In the genomic region with DNA sequence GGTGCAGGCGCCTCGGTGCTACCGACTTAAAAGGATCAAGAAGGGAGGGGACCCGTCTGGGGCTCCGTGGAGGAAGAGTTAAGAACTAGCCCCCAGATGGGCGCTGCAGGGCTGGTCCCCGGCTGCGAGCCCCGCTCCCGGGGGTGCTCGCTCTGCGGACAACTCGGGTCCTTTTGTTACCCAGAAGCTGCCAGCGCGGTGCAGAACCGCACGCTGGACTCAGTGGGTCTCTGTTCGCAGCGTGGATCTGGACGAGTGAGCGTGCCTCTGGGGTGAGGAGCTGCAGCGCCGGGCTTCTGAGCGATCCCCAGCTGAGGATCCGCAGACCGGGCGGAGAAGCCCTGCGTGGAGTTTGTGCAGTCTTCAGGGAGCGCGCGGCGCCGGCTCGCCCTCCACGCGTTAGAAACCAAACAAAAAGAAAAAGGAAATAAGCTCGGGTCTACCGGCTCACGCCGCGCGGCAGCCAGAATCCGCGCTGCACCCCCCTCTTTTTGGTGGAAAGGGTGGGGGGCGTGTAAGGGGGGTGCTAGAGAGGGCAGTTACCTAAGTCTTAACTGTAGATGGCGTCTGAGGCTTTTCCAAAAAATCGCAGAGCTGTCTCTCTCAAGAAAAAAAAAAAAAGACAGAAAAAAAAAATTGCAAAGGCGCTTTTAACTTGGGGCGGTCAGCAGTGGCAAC, we compare ENCODE assay signal across 8 mouse cellular contexts. TPM values are rescaled to one million over a fixed set of nuclear protein-coding genes. Genes with fewer than 3 reads are reported as not detected.
A peak's percentile ranks its signal among the peaks of the same experiment; 100 is the strongest.
DNase-seq lines count a peak whose midpoint lies in the region; ATAC-seq and TF ChIP-seq lines count a peak whose summit lies in the region.

No protein-coding gene starts in this region.

- H3K9ac ChIP-seq in heart, embryonic 14.5 days (ENCODE audit: low read length) = peak overlapping the region; percentile 88
- H3K9ac ChIP-seq in kidney, embryonic 16.5 days (replicated peaks; ENCODE audit: low read length) = peak overlapping the region; percentile 96
- peak overlapping the region; percentile 67 for H3K9ac ChIP-seq in liver, postnatal 0 days (replicated peaks)
- H3K9ac ChIP-seq in neural tube, embryonic 13.5 days = peak overlapping the region; percentile 99
- H3K9ac ChIP-seq in stomach, postnatal 0 days (ENCODE audit: low read length) = peak overlapping the region; percentile 80

- H3K4me3 ChIP-seq in forebrain, embryonic 10.5 days = peak overlapping the region; percentile 80
- peak overlapping the region; percentile 67 to 77 for H3K4me3 ChIP-seq in heart, embryonic 14.5 days (ENCODE audit: control insufficient read depth in 1 of 2, insufficient read depth in 1 of 2, low read depth in 1 of 2, low read length in 2 of 2)
- H3K4me3 ChIP-seq in kidney, embryonic 16.5 days (ENCODE audit: low read length) = peak overlapping the region; percentile 69
- peak overlapping the region; percentile 67 for H3K4me3 ChIP-seq in liver, postnatal 0 days (ENCODE audit: low read depth, low read length)
- H3K4me3 ChIP-seq in neural tube, embryonic 13.5 days = peak overlapping the region; percentile 86
- H3K4me3 ChIP-seq in stomach, postnatal 0 days (ENCODE audit: low read depth, low read length) = peak overlapping the region; percentile 76

- DNase-seq in A20 (ENCODE audit: low read depth, low spot score) = peak; percentile 91
- DNase-seq in adrenal gland, adult 18-20 months (ENCODE audit: low spot score in 2 of 2) = peak; percentile 58 to 60
- peak; percentile 70 for DNase-seq in forebrain, embryonic 10.5 days (ENCODE audit: extremely low spot score, low spot score)
- DNase-seq in liver, postnatal 0 days = peak; percentile 38
- DNase-seq in stomach, postnatal 0 days (ENCODE audit: low spot score) = peak; percentile 48

- TF ChIP-seq CTCF in liver, postnatal 0 days (IDR thresholded peaks at IDR 0.05; ENCODE audit: low read depth) = peak; percentile 40
- peak; percentile 67 for TF ChIP-seq CTCF in stomach, postnatal 0 days (IDR thresholded peaks at IDR 0.05; ENCODE audit: low read depth)

- WGBS in forebrain, embryonic 10.5 days = under 1% methylated on average over 49 of the region's 49 CpGs
- under 1% methylated on average over 49 of the region's 49 CpGs for WGBS in heart, embryonic 14.5 days
- WGBS in kidney, embryonic 16.5 days = 1% methylated on average over 44 of the region's 49 CpGs
- WGBS in liver, postnatal 0 days (ENCODE audit: insufficient replicate concordance) = 1% methylated on average over 49 of the region's 49 CpGs
- under 1% methylated on average over 49 of the region's 49 CpGs for WGBS in neural tube, embryonic 13.5 days
- WGBS in stomach, postnatal 0 days = under 1% methylated on average over 49 of the region's 49 CpGs

- H3K9me3 ChIP-seq in forebrain, embryonic 10.5 days = no peaks in the 10 kb centered on the region
- H3K9me3 ChIP-seq in heart, embryonic 14.5 days (ENCODE audit: control insufficient read depth, low read length) = no peaks in the 10 kb centered on the region
- H3K9me3 ChIP-seq in kidney, embryonic 16.5 days (ENCODE audit: low read length) = no peaks in the 10 kb centered on the region
- H3K9me3 ChIP-seq in liver, postnatal 0 days (ENCODE audit: low read length) = no peaks in the 10 kb centered on the region
- no peaks in the 10 kb centered on the region for H3K9me3 ChIP-seq in neural tube, embryonic 13.5 days
- H3K9me3 ChIP-seq in stomach, postnatal 0 days (ENCODE audit: control insufficient read depth, low read length) = no peaks in the 10 kb centered on the region

- peak overlapping the region; percentile 80 for H3K4me2 ChIP-seq in heart, embryonic 14.5 days (ENCODE audit: low read length)
- H3K4me2 ChIP-seq in kidney, embryonic 16.5 days (replicated peaks; ENCODE audit: low read depth, low read length) = peak overlapping the region; percentile 74
- peak overlapping the region; percentile 90 for H3K4me2 ChIP-seq in liver, postnatal 0 days (ENCODE audit: low read depth, low read length)
- peak overlapping the region; percentile 78 for H3K4me2 ChIP-seq in neural tube, embryonic 13.5 days
- peak overlapping the region; percentile 90 for H3K4me2 ChIP-seq in stomach, postnatal 0 days (replicated peaks; ENCODE audit: low read depth)

- ATAC-seq in heart, embryonic 14.5 days (ENCODE audit: insufficient number of reproducible peaks, insufficient read depth, low FRiP score, low read depth) = peak; percentile 13; the same call in 1 of the 2 replicates
- ATAC-seq in kidney, embryonic 16.5 days (ENCODE audit: low FRiP score, low TSS enrichment) = peak; percentile 30
- ATAC-seq in liver, postnatal 0 days = no peak
- ATAC-seq in neural tube, embryonic 13.5 days (ENCODE audit: low read depth) = peak; percentile 50
- peak; percentile 16; the same call in 1 of the 2 replicates for ATAC-seq in stomach, postnatal 0 days (ENCODE audit: low FRiP score, low TSS enrichment)

- TF ChIP-seq EP300 in liver, postnatal 0 days (IDR thresholded peaks at IDR 0.05; ENCODE audit: low read depth) = no peak
- no peak for TF ChIP-seq EP300 in stomach, postnatal 0 days (optimal IDR thresholded peaks at IDR 0.05)

- peaks cover 41% of the 10 kb centered on the region for H3K4me1 ChIP-seq in forebrain, embryonic 10.5 days
- peaks cover 9 to 30% of the 10 kb centered on the region in 2 experiments for H3K4me1 ChIP-seq in heart, embryonic 14.5 days (ENCODE audit: control insufficient read depth in 2 of 2, insufficient read depth in 2 of 2, low read length in 2 of 2)
- H3K4me1 ChIP-seq in kidney, embryonic 16.5 days (ENCODE audit: insufficient read depth, low read length) = peaks cover 23% of the 10 kb centered on the region
- H3K4me1 ChIP-seq in liver, postnatal 0 days (ENCODE audit: insufficient read depth) = peaks cover 5% of the 10 kb centered on the region
- peaks cover 32% of the 10 kb centered on the region for H3K4me1 ChIP-seq in neural tube, embryonic 13.5 days (replicated peaks)
- no peaks in the 10 kb centered on the region for H3K4me1 ChIP-seq in stomach, postnatal 0 days (replicated peaks; ENCODE audit: control insufficient read depth, insufficient read depth)

- H3K27ac ChIP-seq in forebrain, embryonic 10.5 days = peak overlapping the region; percentile 94
- peak overlapping the region; percentile 97 to 98 for H3K27ac ChIP-seq in heart, embryonic 14.5 days (replicated peaks in 1 of 2; ENCODE audit: control insufficient read depth in 1 of 2, insufficient read depth in 1 of 2, low read depth in 2 of 2, low read length in 2 of 2)
- peak overlapping the region; percentile 96 for H3K27ac ChIP-seq in kidney, embryonic 16.5 days (ENCODE audit: low read length)
- peak overlapping the region; percentile 64 for H3K27ac ChIP-seq in liver, postnatal 0 days (ENCODE audit: low read depth)
- peak overlapping the region; percentile 99 for H3K27ac ChIP-seq in neural tube, embryonic 13.5 days (replicated peaks)
- H3K27ac ChIP-seq in stomach, postnatal 0 days (replicated peaks) = peak overlapping the region; percentile 93

- H3K36me3 ChIP-seq in forebrain, embryonic 10.5 days (replicated peaks) = no peaks in the 10 kb centered on the region
- peaks cover 1% of the 10 kb centered on the region; the same call in 1 of the 2 replicates for H3K36me3 ChIP-seq in heart, embryonic 14.5 days (ENCODE audit: control insufficient read depth, insufficient read depth, low read length)
- no peaks in the 10 kb centered on the region for H3K36me3 ChIP-seq in kidney, embryonic 16.5 days (ENCODE audit: insufficient read depth, low read length)
- H3K36me3 ChIP-seq in liver, postnatal 0 days (replicated peaks; ENCODE audit: insufficient read depth, low read length) = no peaks in the 10 kb centered on the region
- no peaks in the 10 kb centered on the region for H3K36me3 ChIP-seq in neural tube, embryonic 13.5 days
- no peaks in the 10 kb centered on the region for H3K36me3 ChIP-seq in stomach, postnatal 0 days (ENCODE audit: control insufficient read depth, insufficient read depth, low read length)

- H3K27me3 ChIP-seq in forebrain, embryonic 10.5 days (ENCODE audit: poor library complexity, severe bottlenecking) = no peaks in the 10 kb centered on the region
- H3K27me3 ChIP-seq in heart, embryonic 14.5 days (ENCODE audit: control insufficient read depth, insufficient read depth, low read length) = no peaks in the 10 kb centered on the region
- no peaks in the 10 kb centered on the region for H3K27me3 ChIP-seq in kidney, embryonic 16.5 days (ENCODE audit: insufficient read depth, low read length)
- H3K27me3 ChIP-seq in liver, postnatal 0 days (ENCODE audit: insufficient read depth, low read length) = peaks cover 9% of the 10 kb centered on the region
- no peaks in the 10 kb centered on the region for H3K27me3 ChIP-seq in neural tube, embryonic 13.5 days
- no peaks in the 10 kb centered on the region for H3K27me3 ChIP-seq in stomach, postnatal 0 days (ENCODE audit: control insufficient read depth, insufficient read depth, low read length)

RNA-seq across cellular contexts. Expression of gene Trib2, which starts 1.0 kb away (rescaled TPM):
- 10 to 100 TPM; 11.4 to 14.7 TPM for total RNA-seq in adrenal gland, adult 18-20 months (2021)
- 29.4 and 33.6 TPM in 2 replicates for polyA plus RNA-seq in forebrain, embryonic 10.5 days (2016; fragmentation: Nextera tagmentation; extraction: Ambion mirVana)
- polyA plus RNA-seq in heart, embryonic 14.5 days (2014; fragmentation: Nextera tagmentation; extraction: Ambion mirVana) = 55.5 and 62.3 TPM in 2 replicates
- polyA plus RNA-seq in kidney, embryonic 16.5 days (2015; fragmentation: Nextera tagmentation; extraction: Ambion mirVana) = 58.0 and 58.6 TPM in 2 replicates
- polyA plus RNA-seq in liver, postnatal 0 days (2015; fragmentation: Nextera tagmentation; extraction: Ambion mirVana) = 2.6 TPM in 2 replicates
- polyA plus RNA-seq in neural tube, embryonic 13.5 days (2015; fragmentation: Nextera tagmentation; extraction: Ambion mirVana) = 118 and 128 TPM in 2 replicates
- polyA plus RNA-seq in stomach, postnatal 0 days (2015; fragmentation: Nextera tagmentation; extraction: Ambion mirVana) = 9.2 and 9.9 TPM in 2 replicates

Comparison
In these comparisons a context has a peak if more than half of its experiments do, and no peak if none do; other contexts are left out.
1. DNase-seq: peak in every context shown above with its lines; median percentile 91 in A20; 70 in forebrain, embryonic 10.5 days; 59 in adrenal gland, adult 18-20 months; 48 in stomach, postnatal 0 days; 38 in liver, postnatal 0 days.